Mouse (Mus musculus): ENCODE measurements around the gene Camk2n1. TPM values are rescaled to one million over a fixed set of nuclear protein-coding genes. Genes with fewer than 3 reads are reported as not detected.
A peak's percentile ranks its signal among the peaks of the same experiment; 100 is the strongest.
"Not testable (repeated sequence)": the region's sequence is repeated elsewhere in the genome, so short reads cannot be mapped to it uniquely, and the experiment has no call there.

Camk2n1 gene
- polyA plus RNA-seq, 1 experiment from 2014 or later = 10.9 TPM

DNA sequence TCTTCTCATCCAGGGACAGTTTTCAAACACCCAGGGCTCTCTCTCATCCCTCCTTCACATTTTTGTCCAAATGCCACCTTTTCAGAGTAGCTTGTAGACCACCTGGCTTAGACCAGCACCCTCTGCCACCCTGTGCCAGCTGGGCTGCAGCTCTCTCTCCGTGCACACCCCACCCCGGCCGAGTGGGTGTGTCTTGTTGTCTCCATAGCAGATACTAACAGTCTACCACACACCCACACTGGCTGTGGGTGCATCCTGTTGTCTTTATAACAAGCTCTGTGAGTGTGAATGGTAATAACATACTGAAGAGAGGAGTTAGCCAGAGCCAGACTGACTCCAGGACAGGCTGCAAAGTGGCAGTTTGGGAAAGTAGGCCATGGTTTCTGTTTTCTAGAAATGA is 38.1 kb upstream of the Camk2n1 start:
- Histone ChIP-seq H3K27me3 (replicated peaks; ENCODE audit: control insufficient read depth, insufficient read depth, low read length) (0 out of 2 replicates have a peak, but pooled peaks cover 4% of the 10 kb centered on the region), H3K27ac (ENCODE audit: low read depth, low read length) (no peak overlapping the region), H3K4me2 (replicated peaks; ENCODE audit: low read depth) (no peak overlapping the region), H3K4me1 (replicated peaks; ENCODE audit: control insufficient read depth, insufficient read depth, low read length) (no peaks in the 10 kb centered on the region), H3K9ac (ENCODE audit: low read depth, low read length) (no peak overlapping the region), H3K4me3 (ENCODE audit: low read depth, low read length) (no peak overlapping the region), H3K36me3 (ENCODE audit: control insufficient read depth, insufficient read depth) (no peaks in the 10 kb centered on the region), H3K9me3 (ENCODE audit: control insufficient read depth) (no peaks in the 10 kb centered on the region)
- ATAC-seq = no peak
- WGBS = 60% methylated on average over 3 of the region's 3 CpGs
- TF ChIP-seq CTCF (IDR thresholded peaks at IDR 0.05; ENCODE audit: low read depth) = no peak

DNA sequence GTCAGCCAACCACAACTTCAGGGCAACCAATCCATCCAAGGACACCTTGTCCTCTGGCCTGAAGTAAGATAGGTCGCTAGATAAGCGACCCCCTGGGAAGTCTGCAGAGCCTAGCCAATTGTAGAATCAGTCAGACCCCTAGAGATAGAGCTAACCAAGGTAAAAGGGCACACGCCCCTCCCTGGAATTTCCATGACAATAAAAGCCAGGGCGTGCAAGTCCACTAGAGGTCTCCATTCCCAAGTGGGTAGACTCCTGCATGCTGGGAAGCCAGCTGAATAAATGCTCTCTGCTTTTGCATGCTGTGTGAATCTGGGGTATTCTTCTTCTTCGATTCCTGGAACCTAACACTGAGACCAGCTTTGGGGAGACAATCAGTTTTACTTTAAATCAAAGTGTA is 37.7 kb upstream of the Camk2n1 start:
- WGBS = 66% methylated on average over 5 of the region's 5 CpGs
- H3K27me3 ChIP-seq (replicated peaks; ENCODE audit: control insufficient read depth, insufficient read depth, low read length) = 0 out of 2 replicates have a peak, but pooled peaks cover 4% of the 10 kb centered on the region
- no peak for TF ChIP-seq CTCF (IDR thresholded peaks at IDR 0.05; ENCODE audit: low read depth)
- no peak overlapping the region for H3K9ac ChIP-seq (ENCODE audit: low read depth, low read length)
- H3K4me3 ChIP-seq (ENCODE audit: low read depth, low read length) = no peak overlapping the region
- no peak overlapping the region for H3K4me2 ChIP-seq (replicated peaks; ENCODE audit: low read depth)
- no peaks in the 10 kb centered on the region for H3K36me3 ChIP-seq (ENCODE audit: control insufficient read depth, insufficient read depth)
- no peak overlapping the region for H3K27ac ChIP-seq (ENCODE audit: low read depth, low read length)
- no peaks in the 10 kb centered on the region for H3K9me3 ChIP-seq (ENCODE audit: control insufficient read depth)
- H3K4me1 ChIP-seq (replicated peaks; ENCODE audit: control insufficient read depth, insufficient read depth, low read length) = no peaks in the 10 kb centered on the region
- no peak for ATAC-seq

DNA sequence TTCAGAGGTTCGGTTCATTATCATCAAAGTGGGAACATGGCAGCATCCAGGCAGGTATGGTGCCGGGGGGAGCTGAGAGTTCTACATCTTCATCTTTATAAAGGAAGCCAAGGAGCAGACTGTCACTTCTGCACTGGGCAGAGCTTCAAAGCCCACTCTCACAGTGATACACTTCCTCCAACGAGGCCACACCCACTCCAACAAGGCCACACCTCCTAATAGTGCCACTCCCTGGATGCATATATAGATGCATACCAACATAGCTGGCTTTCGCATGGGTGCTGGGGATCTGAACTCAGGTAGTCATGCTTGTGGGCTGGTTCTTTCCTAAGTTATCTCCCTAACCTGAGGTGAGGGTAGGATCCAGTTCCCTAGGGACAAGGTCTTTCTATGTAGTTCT is 36.2 kb upstream of the Camk2n1 start:
- H3K9me3 ChIP-seq (ENCODE audit: control insufficient read depth) = no peaks in the 10 kb centered on the region
- TF ChIP-seq CTCF (IDR thresholded peaks at IDR 0.05; ENCODE audit: low read depth) = no peak
- H3K4me1 ChIP-seq (replicated peaks; ENCODE audit: control insufficient read depth, insufficient read depth, low read length) = no peaks in the 10 kb centered on the region
- 0 out of 2 replicates have a peak, but pooled peaks have one; percentile 46 for ATAC-seq
- H3K9ac ChIP-seq (ENCODE audit: low read depth, low read length) = no peak overlapping the region
- H3K27me3 ChIP-seq (replicated peaks; ENCODE audit: control insufficient read depth, insufficient read depth, low read length) = 0 out of 2 replicates have a peak, but pooled peaks cover 4% of the 10 kb centered on the region
- 73% methylated on average over 4 of the region's 4 CpGs for WGBS
- no peaks in the 10 kb centered on the region for H3K36me3 ChIP-seq (ENCODE audit: control insufficient read depth, insufficient read depth)
- no peak overlapping the region for H3K27ac ChIP-seq (ENCODE audit: low read depth, low read length)
- H3K4me2 ChIP-seq (replicated peaks; ENCODE audit: low read depth) = no peak overlapping the region
- H3K4me3 ChIP-seq (ENCODE audit: low read depth, low read length) = no peak overlapping the region

DNA sequence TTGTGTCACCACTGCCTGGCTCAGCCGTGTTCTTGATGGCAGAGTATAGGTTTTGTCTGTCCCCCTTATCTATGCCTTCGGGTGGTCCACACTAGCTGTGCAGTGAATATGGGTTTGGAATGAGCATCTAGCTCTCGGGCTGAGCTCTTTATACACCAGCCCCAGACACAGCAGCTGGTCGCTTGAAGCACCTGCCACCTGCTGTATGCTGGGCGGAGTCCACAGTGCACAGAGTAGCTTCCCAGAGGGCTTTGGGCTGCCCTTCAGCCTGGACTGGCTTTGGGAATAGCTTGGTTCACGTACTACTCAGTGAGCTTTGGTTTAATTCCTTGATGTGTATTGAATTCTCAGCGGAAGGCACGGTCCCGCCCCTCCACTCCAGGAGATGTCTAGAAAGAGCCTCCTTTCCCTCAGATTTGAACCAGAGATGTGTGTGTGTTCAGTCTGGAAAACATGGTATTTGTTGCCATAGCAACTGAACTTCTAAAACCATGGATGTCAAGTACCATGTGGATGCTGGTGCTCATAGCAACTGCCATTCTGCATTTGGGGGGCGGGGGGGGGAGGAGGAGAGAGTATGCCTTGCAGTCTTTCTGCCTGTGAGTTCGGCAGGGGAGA is 35.7 kb upstream of the Camk2n1 start:
- ATAC-seq = peak; percentile 60
- Histone ChIP-seq H3K27ac (ENCODE audit: low read depth, low read length) (no peak overlapping the region), H3K4me3 (ENCODE audit: low read depth, low read length) (no peak overlapping the region), H3K27me3 (replicated peaks; ENCODE audit: control insufficient read depth, insufficient read depth, low read length) (0 out of 2 replicates have a peak, but pooled peaks cover 4% of the 10 kb centered on the region), H3K9ac (ENCODE audit: low read depth, low read length) (no peak overlapping the region), H3K4me1 (replicated peaks; ENCODE audit: control insufficient read depth, insufficient read depth, low read length) (no peaks in the 10 kb centered on the region), H3K36me3 (ENCODE audit: control insufficient read depth, insufficient read depth) (no peaks in the 10 kb centered on the region), H3K9me3 (ENCODE audit: control insufficient read depth) (no peaks in the 10 kb centered on the region), H3K4me2 (replicated peaks; ENCODE audit: low read depth) (no peak overlapping the region)
- WGBS = 44% methylated on average over 11 of the region's 11 CpGs
- TF ChIP-seq CTCF (IDR thresholded peaks at IDR 0.05; ENCODE audit: low read depth) = no peak

DNA sequence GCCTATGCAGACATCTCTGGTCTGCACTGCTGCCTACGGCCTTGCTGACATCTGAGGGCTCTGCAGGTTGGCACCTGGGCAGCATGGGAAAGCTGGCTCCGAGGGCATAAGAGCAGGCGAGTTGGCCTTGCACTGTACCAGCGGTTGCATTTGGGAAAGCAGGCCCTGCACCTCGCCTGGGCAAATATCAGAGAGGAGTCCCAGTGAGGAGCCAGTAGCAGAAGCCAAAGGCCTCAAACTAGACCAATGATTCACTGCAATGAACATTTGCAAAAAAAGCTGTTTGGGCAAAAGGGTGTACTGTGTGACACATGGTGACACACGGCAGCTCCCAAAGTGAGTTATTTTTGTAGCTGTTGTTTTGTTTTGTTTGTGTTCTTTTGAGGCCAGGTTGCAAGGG is 29.1 kb upstream of the Camk2n1 start:
- Histone ChIP-seq H3K9me3 (ENCODE audit: control insufficient read depth) (no peaks in the 10 kb centered on the region), H3K4me3 (ENCODE audit: low read depth, low read length) (no peak overlapping the region), H3K9ac (ENCODE audit: low read depth, low read length) (no peak overlapping the region), H3K36me3 (ENCODE audit: control insufficient read depth, insufficient read depth) (no peaks in the 10 kb centered on the region), H3K4me1 (replicated peaks; ENCODE audit: control insufficient read depth, insufficient read depth, low read length) (no peaks in the 10 kb centered on the region), H3K27me3 (replicated peaks; ENCODE audit: control insufficient read depth, insufficient read depth, low read length) (0 out of 2 replicates have a peak, but pooled peaks cover under 1% of the 10 kb centered on the region), H3K4me2 (replicated peaks; ENCODE audit: low read depth) (no peak overlapping the region), H3K27ac (ENCODE audit: low read depth, low read length) (no peak overlapping the region)
- TF ChIP-seq CTCF (IDR thresholded peaks at IDR 0.05; ENCODE audit: low read depth) = no peak
- no peak for ATAC-seq
- 79% methylated on average over 6 of the region's 6 CpGs for WGBS

DNA sequence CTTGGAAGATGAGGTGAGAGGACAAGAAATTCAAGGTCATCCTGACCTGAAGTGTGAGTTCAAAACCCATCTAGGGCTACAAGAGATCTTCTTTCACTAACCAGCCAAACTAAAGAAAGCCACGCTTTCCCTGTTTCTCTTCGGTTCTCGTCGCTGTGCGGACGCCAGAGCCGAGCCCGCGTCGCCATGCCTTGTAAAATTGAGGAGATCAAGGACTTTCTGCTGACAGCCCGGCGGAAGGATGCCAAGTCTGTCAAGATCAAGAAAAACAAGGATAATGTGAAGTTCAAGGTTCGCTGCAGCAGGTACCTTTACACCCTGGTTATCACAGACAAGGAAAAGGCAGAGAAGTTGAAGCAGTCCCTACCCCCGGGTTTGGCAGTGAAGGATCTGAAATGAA is 28.5 kb upstream of the Camk2n1 start:
- H3K9me3 ChIP-seq (ENCODE audit: control insufficient read depth); H3K36me3 ChIP-seq (ENCODE audit: control insufficient read depth, insufficient read depth); H3K4me2 ChIP-seq (replicated peaks; ENCODE audit: low read depth); H3K4me1 ChIP-seq (replicated peaks; ENCODE audit: control insufficient read depth, insufficient read depth, low read length); H3K9ac ChIP-seq (ENCODE audit: low read depth, low read length); H3K27ac ChIP-seq (ENCODE audit: low read depth, low read length); H3K27me3 ChIP-seq (replicated peaks; ENCODE audit: control insufficient read depth, insufficient read depth, low read length); H3K4me3 ChIP-seq (ENCODE audit: low read depth, low read length); ATAC-seq: not testable (repeated sequence)
- WGBS = 73% methylated on average over 14 of the region's 14 CpGs

Data from intestine, postnatal 0 days (tissue).